21 mouse cellular contexts compared by ENCODE assay signal in genomic region chr16:86461073-86461472, GRCm38 (mm10).
"Had no signal": no experiment of that assay in that cellular context is flagged by ENCODE, and none has a peak within 500 bp of the region (broad histone marks: within the 10 kb centered on the region; RNA-seq: fewer than 3 reads in every experiment).

No protein-coding gene starts in this region.

- H3K4me1 ChIP-seq: liver, embryonic 12.5 days; liver, embryonic 15.5 days; lung, embryonic 15.5 days; megakaryocyte, embryonic 14.5 days; midbrain, embryonic 12.5 days; midbrain, embryonic 15.5 days; neural tube, embryonic 12.5 days had no signal

- DNase-seq: kidney, adult 2 months; kidney, postnatal 25 days; layer of hippocampus, postnatal 36 days; lung, adult 18-20 months; lung, postnatal 10 days; lung, postnatal 36 days; retina, postnatal 1 day; right cerebral cortex, postnatal 25 days; thymus, adult 18-20 months; thymus, postnatal 36 days had no signal

- ATAC-seq: intestine, postnatal 0 days; liver, embryonic 12.5 days; midbrain, embryonic 15.5 days had no signal

- H3K4me2 ChIP-seq: limb, embryonic 12.5 days; liver, embryonic 12.5 days; liver, embryonic 15.5 days; lung, embryonic 15.5 days; midbrain, embryonic 12.5 days; midbrain, embryonic 15.5 days; neural tube, embryonic 12.5 days had no signal

- H3K27me3 ChIP-seq: limb, embryonic 12.5 days; liver, embryonic 12.5 days; liver, embryonic 15.5 days; lung, embryonic 15.5 days; megakaryocyte, embryonic 14.5 days; midbrain, embryonic 12.5 days; midbrain, embryonic 15.5 days; neural tube, embryonic 12.5 days had no signal

- H3K9me3 ChIP-seq: limb, embryonic 12.5 days; liver, embryonic 12.5 days; liver, embryonic 15.5 days; lung, embryonic 15.5 days; midbrain, embryonic 12.5 days; midbrain, embryonic 15.5 days; neural tube, embryonic 12.5 days had no signal

- H3K27ac ChIP-seq: kidney, postnatal 0 days; left cerebral cortex, adult 2 months; limb, embryonic 12.5 days; liver, embryonic 12.5 days; liver, embryonic 15.5 days; lung, embryonic 15.5 days; midbrain, embryonic 12.5 days; midbrain, embryonic 15.5 days; neural tube, embryonic 12.5 days had no signal

- H3K4me3 ChIP-seq: left cerebral cortex, adult 2 months; limb, embryonic 12.5 days; liver, embryonic 12.5 days; liver, embryonic 15.5 days; lung, embryonic 15.5 days; megakaryocyte, embryonic 14.5 days; midbrain, embryonic 12.5 days; midbrain, embryonic 15.5 days; neural tube, embryonic 12.5 days had no signal

- H3K36me3 ChIP-seq: limb, embryonic 12.5 days; liver, embryonic 12.5 days; liver, embryonic 15.5 days; lung, embryonic 15.5 days; midbrain, embryonic 12.5 days; midbrain, embryonic 15.5 days; neural tube, embryonic 12.5 days had no signal

- H3K9ac ChIP-seq: limb, embryonic 12.5 days; liver, embryonic 12.5 days; liver, embryonic 15.5 days; lung, embryonic 15.5 days; midbrain, embryonic 12.5 days; midbrain, embryonic 15.5 days; neural tube, embryonic 12.5 days had no signal
